Mouse (Mus musculus) adrenal gland, adult 18-20 months (tissue): Measurements from ENCODE around the gene Gmeb1. TPM values are rescaled to one million over a fixed set of nuclear protein-coding genes. Genes with fewer than 3 reads are reported as not detected.

Experiments
- DNase-seq, 2 experiments: peaks; one replicate each; pipeline ENCODE4 v3.0.0; 2021 to 2022; ENCODE audit warnings: low spot score in 2 of 2
- total RNA-seq, 2 experiments: library from RNA; stranded (reverse); gene quantifications; 1 replicate in 1 of 2; 2 replicates in 1 of 2; pipeline ENCODE4 v1.2.3; 2021

Gene Gmeb1
- total RNA-seq, 2 experiments from 2014 or later: 15.7 to 18.0 TPM

GRCm38 (mm10) chr4:132274156-132274862, 12.9 kb upstream of the Gmeb1 start, which contains the start of gene Taf12:
Taf12 (plus strand) TSS chr4:132274375.
- peak; percentile 90 to 91 for DNase-seq

DNA sequence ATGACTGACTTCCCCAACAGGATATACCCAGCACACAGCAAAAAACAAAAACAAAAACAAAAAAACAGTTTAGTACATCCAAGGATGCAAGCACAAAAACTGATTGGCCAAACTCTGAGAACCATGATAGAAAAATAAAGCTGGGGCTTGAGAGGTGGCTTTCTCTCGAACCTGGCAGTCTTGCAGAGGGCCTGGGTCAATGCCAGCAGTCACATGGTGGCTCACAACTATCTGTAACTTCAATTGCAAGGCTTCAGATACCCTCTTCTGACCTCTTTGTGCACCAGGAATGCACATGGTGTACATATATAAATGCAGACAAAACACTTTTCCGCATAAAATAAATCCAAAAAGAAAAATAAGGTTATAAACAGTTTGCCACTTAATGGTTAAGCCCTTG, 11.8 kb upstream of the Gmeb1 start:
- DNase-seq: no peak

GRCm38 (mm10) chr4:132269740-132270560, 8.5 kb upstream of the Gmeb1 start:
- DNase-seq: peak; percentile 79 to 83

DNA sequence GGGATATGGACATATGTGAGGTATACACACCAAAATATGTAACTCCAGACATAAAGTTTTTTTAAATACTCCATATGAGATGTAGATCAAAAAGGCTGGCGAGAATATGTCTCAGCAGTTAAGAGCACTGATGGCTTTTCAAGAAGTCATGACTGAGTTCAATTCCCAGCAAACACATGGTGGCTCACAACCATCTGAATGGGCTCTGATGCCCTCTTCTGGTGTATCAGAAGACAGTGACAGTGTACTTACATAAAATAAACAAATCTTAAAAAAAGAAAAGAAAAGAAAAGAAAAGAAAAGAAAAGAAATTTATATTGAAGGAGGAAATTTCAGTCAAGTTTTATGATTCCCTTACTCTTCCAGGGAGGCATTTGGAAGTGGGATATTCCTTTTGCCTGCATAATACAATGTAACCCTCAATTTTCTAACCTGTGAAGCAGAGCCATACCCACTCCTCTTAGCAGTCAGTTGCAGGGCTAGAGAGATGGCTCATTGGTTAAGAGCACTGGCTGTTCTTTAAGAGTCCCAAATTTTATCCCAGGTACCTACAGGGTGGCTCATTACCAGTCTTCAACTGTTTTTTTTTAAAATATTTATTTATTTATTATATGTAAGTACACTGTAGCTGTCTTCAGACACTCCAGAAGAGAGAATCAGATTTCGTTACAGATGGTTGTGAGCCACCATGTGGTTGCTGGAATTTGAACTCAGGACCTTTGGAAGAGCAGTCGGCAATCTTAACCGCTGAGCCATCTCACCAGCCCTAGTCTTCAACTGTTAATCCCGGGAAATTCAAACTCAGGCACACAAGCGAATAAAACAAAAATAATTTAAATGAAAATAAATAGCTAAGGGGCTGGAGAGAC, 7.7 kb upstream of the Gmeb1 start:
- no peak for DNase-seq

GRCm38 (mm10) chr4:132266835-132267349, 5.5 kb upstream of the Gmeb1 start:
- DNase-seq: no peak

- no peak for DNase-seq
Observed at GRCm38 (mm10) chr4:132263313-132263712, 1.9 kb upstream of the Gmeb1 start.

GRCm38 (mm10) chr4:132262358-132262616, 885 bp upstream of the Gmeb1 start:
- DNase-seq: no peak

DNA sequence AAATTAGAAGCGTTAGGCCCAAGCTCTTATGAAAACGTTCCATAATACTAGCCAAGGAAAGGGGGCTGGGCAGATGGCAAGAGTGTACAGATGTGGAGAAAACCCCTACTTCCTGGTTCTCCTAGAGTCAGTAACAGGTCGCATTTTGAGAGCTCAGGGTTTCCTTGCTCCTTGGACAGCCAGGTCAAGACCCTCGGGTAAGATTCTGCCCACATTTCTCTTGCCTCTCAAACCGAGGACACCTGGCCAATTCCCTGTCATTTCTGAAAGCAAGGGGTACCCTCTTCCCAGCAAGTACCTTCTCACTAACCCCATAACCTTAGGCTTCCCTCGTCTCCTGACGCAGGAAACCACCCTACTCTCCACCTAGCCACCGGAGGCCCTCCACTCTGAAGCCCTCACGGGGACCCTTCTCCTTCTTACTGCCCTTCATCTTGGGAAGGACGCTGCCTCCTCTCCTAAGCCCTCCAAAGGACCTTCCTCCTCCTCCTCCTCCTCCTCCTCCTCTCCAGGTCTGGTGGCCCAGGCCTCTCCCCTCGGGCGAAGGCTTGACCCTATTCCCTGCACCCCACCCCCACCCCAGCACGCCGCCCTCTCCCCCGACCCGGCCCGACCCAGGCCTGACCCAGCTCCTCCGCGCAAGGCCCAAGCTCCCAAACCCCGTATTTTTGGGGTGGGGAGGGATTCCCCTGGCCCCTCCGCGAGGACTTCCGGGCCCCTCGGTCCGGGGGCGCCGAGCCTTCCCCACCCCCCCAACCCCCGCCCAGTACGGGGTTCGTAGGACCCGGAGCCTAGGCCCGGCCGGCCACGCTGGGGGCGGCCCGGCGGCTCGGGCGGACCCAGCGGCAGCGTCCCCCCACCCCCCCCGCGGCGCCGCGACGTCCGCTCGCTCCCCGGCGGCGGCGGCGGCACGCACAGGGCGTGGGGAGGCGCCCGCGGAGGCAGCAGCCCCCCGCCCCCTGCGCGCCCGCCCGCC, 710 bp downstream of the Gmeb1 start:
- DNase-seq: peak; percentile 38 to 53

DNA sequence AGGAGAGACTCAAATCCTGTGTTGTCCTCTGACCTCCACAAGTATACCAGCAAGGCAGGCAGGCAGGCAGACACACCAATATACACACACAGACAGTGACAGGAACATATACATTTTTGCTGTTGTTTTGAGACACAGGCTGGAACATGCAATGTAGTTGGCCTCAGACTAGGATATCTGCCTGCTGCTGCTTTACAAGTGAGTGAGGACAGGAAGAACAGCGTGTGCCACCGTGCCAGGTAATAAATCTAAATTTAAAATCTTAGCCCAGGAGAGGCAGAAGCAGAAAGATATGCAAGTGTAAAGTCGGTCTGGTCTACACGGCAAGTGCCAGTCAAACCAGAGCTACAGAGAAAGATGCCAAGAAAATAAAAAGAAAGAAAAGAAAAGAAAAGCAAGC, 2.2 kb downstream of the Gmeb1 start:
- DNase-seq: no peak

- no peak for DNase-seq
Observed at GRCm38 (mm10) chr4:132256384-132256783, 5.0 kb downstream of the Gmeb1 start.

DNA sequence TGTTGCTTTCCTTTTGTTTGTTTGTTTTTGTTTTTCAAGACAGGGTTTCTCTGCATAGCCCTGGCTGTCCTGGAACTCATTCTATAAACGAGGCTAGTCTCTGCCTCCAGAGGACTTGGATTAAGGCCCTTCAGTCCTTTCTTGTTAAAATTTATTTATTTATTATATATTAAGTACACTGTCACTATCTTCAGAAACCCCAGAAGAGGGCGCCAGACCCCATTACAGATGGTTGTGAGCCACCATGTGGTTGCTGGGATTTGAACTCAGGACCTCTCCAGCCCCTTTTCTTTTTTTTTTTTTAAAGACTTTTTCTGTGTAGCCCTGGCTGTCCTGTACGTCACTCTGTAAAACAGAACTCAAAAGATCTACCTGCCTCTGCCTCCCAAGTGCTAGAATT, 6.4 kb downstream of the Gmeb1 start:
- DNase-seq: no peak

DNA sequence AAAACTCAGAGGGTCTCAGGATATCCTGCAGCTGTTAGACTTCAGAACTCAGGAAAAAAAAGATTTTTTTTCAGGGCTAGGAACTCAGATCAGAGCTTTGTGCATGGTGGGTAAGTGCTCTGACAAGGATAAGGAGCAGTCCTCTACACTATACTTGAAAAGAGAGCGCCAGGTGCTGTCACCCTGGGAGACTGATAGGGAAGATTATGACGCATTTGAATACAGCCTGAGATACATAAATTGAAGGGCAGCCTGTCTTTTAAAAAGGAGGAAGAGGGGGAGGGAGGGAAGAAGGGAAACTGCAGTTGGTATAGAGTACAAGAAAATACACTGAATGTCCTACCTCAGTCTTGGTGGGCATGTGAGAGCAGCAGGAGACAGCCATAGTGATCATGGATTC, 7.8 kb downstream of the Gmeb1 start:
- no peak for DNase-seq

- DNase-seq: no peak
Observed at GRCm38 (mm10) chr4:132253128-132253527, 8.3 kb downstream of the Gmeb1 start.

DNA sequence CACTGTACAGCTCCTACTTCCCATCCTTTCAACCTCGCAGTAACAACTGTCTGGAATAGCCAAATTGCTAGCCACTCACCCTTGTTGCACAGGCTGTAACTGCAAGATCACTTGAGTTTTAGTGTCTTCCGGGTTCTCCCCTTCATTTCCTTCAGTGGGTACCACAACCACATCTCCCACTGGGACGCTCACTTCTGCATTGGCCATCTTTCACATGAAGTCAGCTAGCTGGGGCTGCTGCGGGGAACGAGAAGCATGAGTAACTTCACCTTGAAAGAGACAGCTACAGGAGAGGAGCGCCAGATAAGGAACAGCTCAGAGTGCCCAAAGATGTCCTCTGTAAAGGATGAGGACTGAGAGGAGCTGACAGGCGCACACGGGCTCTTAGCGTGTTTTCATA, 9.8 kb downstream of the Gmeb1 start:
- no peak for DNase-seq

GRCm38 (mm10) chr4:132247451-132247997, 13.9 kb downstream of the Gmeb1 start:
- no peak for DNase-seq

GRCm38 (mm10) chr4:132245643-132246042, 15.8 kb downstream of the Gmeb1 start:
- DNase-seq: no peak

DNA sequence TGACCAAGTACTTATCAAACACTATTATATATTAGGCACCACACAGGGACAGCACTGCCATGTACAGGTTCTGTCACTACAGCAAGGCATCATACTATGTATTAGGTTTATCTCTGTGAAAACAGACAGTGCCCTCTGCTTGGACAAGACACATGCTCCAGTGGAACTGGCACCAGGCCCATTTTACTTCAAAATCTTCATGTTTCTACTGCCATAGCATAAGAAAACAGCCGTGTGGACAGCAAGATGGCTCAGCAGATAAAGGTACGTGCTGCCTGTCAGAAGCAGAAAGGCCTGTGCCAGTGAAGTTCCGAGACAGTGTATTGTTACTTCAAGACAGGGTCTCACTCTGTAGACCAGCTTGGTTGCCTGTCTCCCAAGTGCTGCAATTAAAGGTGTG, 20.2 kb downstream of the Gmeb1 start:
- no peak for DNase-seq

- DNase-seq: no peak
Observed at GRCm38 (mm10) chr4:132240367-132240766, 21.0 kb downstream of the Gmeb1 start.

DNA sequence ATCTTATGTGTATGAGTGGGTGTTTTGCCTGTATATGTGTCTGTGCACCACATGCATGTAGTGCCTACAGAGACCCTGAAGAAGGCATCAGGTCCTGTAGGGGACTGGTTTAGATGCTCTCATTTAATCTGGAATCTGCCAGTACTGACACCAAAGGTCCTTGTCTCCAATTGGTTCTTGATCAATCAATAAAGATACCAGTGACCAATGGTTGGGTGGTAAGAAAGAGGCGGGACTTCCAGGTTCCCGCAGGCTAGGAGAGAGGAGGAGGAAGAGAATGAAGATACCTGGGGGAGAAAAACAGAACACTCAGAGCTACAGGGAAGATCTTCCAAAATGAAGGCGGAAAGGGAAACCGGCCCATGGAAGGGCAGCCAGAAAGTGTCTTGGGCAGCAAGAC, 23.0 kb downstream of the Gmeb1 start:
- no peak for DNase-seq

GRCm38 (mm10) chr4:132234710-132235109, 26.7 kb downstream of the Gmeb1 start:
- DNase-seq: no peak
